Mouse (Mus musculus) forebrain, embryonic 10.5 days (tissue): Measurements from ENCODE around the gene Nup210. TPM values are rescaled to one million over a fixed set of nuclear protein-coding genes. Genes with fewer than 3 reads are reported as not detected.

Experiments used
- DNase-seq: peaks from one replicate; pipeline ENCODE4 v3.0.0-alpha.2; 2017; ENCODE audit warnings: low spot score; ENCODE audit errors: extremely low spot score
- H3K27ac ChIP-seq: fragments of 300-500 bp; sonication (generic); 2 replicates; pipeline ENCODE4 v1.5.1; 2016; ENCODE audit warnings: mild to moderate bottlenecking
- H3K27me3 ChIP-seq: fragments of 300-500 bp; sonication (generic); 2 replicates; pipeline ENCODE4 v1.6.1; 2016; ENCODE audit warnings: mild to moderate bottlenecking; ENCODE audit not compliant: poor library complexity, severe bottlenecking
- H3K36me3 ChIP-seq: fragments of 300-500 bp; sonication (generic); replicated peaks from 2 replicates; pipeline ENCODE4 v1.6.1; 2016; ENCODE audit warnings: mild to moderate bottlenecking, moderate library complexity
- H3K4me1 ChIP-seq: fragments of 300-500 bp; sonication (generic); 2 replicates; pipeline ENCODE4 v1.6.1; 2016
- H3K4me3 ChIP-seq: fragments of 300-500 bp; sonication (generic); 2 replicates; pipeline ENCODE4 v1.5.1; 2016; ENCODE audit warnings: mild to moderate bottlenecking, moderate library complexity
- H3K9me3 ChIP-seq: fragments of 300-500 bp; sonication (generic); 2 replicates; pipeline ENCODE4 v1.6.1; 2016; ENCODE audit warnings: mild to moderate bottlenecking, moderate library complexity
- WGBS: fragments of 180-500 bp; shearing (Covaris S2); methylation state at CpG from one replicate; pipeline ENCODE4 v1.1.7; 2016; 5-methylcytosine and 5-hydroxymethylcytosine counted together
- polyA plus RNA-seq: library from polyadenylated mRNA; unstranded; fragments of >200 nt; fragmentation: Nextera tagmentation; extraction: Ambion mirVana; gene quantifications from 2 replicates; pipeline ENCODE4 v1.2.1, GENCODE M21; 2016

Nup210 gene
- 38.6 and 41.6 TPM in 2 replicates for polyA plus RNA-seq

- peaks cover 27% of the 10 kb centered on the region for H3K27me3 ChIP-seq
- peak within 1 kb of the TSS; percentile 96 for H3K27ac ChIP-seq
- under 1% methylated on average over 93 of the region's 93 CpGs for WGBS
- H3K9me3 ChIP-seq: peaks cover 5% of the 10 kb centered on the region; the same call in 1 of the 2 replicates
- peaks cover 6% of the 10 kb centered on the region for H3K36me3 ChIP-seq
- peak; percentile 89 for DNase-seq
- peaks cover 38% of the 10 kb centered on the region for H3K4me1 ChIP-seq
- H3K4me3 ChIP-seq: peak within 1 kb of the TSS; percentile 84
Measured at GRCm38 (mm10) chr6:91116244-91117145, at the start of gene Nup210. Gene Nup210 (minus strand): TSS chr6:91116829.

- Histone ChIP-seq H3K4me1 (peaks cover 15% of the 10 kb centered on the region), H3K27ac (0 out of 2 replicates have a peak overlapping the region, but pooled peaks have one; percentile 20), H3K36me3 (peaks cover 7% of the 10 kb centered on the region), H3K4me3 (no peak overlapping the region), H3K9me3 (no peaks in the 10 kb centered on the region), H3K27me3 (no peaks in the 10 kb centered on the region)
- WGBS: 42% methylated on average over 3 of the region's 3 CpGs
- DNase-seq: peak; percentile 72
Measured at GRCm38 (mm10) chr6:91165210-91165609, 48.6 kb upstream of the Nup210 start.

DNA sequence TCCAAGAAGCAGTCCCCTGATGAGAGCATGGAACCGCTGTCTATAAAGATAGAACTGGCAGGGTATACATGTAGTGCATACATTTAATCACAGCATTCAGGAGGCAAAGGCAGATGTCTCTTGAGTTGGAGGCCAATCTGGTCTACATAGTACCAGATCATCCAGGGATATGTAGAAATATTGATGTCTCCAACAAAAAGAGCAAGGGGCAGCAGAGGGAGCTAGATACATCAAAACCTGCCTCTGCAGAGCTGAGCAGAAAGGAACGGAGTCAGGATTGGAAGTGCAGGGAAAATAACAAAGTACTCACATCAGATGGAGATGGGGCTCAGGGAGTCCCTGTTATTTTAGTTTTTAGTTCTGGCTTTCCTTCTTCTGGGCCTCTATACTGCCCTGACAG, 48.0 kb upstream of the Nup210 start:
- Histone ChIP-seq H3K27ac (no peak overlapping the region), H3K4me3 (no peak overlapping the region), H3K27me3 (no peaks in the 10 kb centered on the region), H3K36me3 (peaks cover 7% of the 10 kb centered on the region), H3K9me3 (no peaks in the 10 kb centered on the region), H3K4me1 (peaks cover 19% of the 10 kb centered on the region)
- DNase-seq: no peak
- WGBS: 82% methylated on average over 2 of the region's 2 CpGs

DNA sequence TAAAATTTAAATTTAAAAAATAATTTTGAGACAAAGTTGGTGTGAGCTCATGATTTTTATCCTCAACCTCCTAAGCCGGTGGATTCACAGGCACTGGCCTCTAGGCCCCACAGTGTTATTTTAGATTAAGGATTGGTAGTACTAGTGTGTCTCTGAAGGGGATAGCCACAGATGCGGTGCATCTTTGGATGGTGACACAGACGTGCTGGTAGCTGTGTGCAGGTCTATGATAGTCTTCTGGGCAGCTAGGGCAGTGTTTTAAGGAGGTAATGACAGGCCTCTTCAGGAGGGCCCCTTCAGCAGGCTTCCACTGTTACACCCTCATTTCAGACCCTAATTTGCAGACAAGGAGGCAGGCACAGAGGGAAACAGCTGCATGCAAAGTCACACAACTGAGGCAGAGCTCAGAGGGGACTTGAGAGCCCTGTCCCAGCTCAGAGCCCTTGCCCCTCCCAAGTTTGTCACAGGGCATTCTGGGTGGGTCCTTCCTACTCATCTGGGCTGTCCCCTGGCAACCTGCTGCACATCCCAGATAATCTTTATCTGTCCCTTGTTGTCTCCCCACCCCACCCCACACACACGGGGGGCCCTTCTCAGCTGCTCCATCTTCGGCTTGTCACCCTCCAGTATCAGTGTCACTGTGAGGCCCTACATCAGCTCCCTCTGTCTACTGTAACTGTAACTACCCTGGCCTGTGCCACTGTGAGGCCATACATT, 46.7 kb upstream of the Nup210 start:
- Histone ChIP-seq H3K36me3 (peaks cover 8% of the 10 kb centered on the region), H3K27me3 (no peaks in the 10 kb centered on the region), H3K4me3 (no peak overlapping the region), H3K9me3 (no peaks in the 10 kb centered on the region), H3K27ac (peak overlapping the region; percentile 57; the same call in 1 of the 2 replicates), H3K4me1 (peaks cover 29% of the 10 kb centered on the region)
- WGBS: 85% methylated on average over 5 of the region's 5 CpGs
- DNase-seq: no peak

DNA sequence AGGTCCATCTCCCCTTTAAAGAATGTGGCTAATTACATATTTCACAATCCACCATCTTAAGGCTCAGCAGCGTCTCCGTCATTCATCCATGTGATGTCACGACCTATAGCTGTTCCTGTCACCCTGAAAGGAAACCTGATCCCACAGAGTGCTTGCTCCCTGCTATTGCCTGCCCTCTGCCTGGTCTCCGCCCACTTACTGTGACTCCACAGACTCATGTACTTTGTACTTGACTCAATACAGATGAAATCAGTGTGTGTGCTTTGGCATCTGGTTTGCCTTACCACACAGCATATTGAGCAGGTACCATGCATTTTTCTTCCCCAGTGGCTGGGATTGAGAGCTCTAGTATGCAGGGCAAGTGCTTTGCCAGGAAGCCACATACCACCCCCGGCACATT, 45.7 kb upstream of the Nup210 start:
- Histone ChIP-seq H3K4me1 (peaks cover 39% of the 10 kb centered on the region), H3K9me3 (no peaks in the 10 kb centered on the region), H3K36me3 (peaks cover 8% of the 10 kb centered on the region), H3K4me3 (no peak overlapping the region), H3K27ac (no peak overlapping the region), H3K27me3 (no peaks in the 10 kb centered on the region)
- WGBS: 76% methylated on average over 5 of the region's 5 CpGs
- DNase-seq: no peak

GRCm38 (mm10) chr6:91161506-91162235, 45.0 kb upstream of the Nup210 start:
- Histone ChIP-seq H3K9me3 (no peaks in the 10 kb centered on the region), H3K27me3 (no peaks in the 10 kb centered on the region), H3K4me3 (no peak overlapping the region), H3K36me3 (peaks cover 8% of the 10 kb centered on the region), H3K27ac (peak overlapping the region; percentile 8; the same call in 1 of the 2 replicates), H3K4me1 (peaks cover 45% of the 10 kb centered on the region)
- no peak for DNase-seq
- 77% methylated on average over 6 of the region's 6 CpGs for WGBS

- H3K4me3 ChIP-seq: no peak overlapping the region
- 81% methylated on average over 2 of the region's 2 CpGs for WGBS
- peaks cover 8% of the 10 kb centered on the region for H3K36me3 ChIP-seq
- H3K9me3 ChIP-seq: no peaks in the 10 kb centered on the region
- H3K27me3 ChIP-seq: no peaks in the 10 kb centered on the region
- no peak for DNase-seq
- peaks cover 52% of the 10 kb centered on the region for H3K4me1 ChIP-seq
- no peak overlapping the region for H3K27ac ChIP-seq
Measured at GRCm38 (mm10) chr6:91160976-91161375, 44.3 kb upstream of the Nup210 start.

DNA sequence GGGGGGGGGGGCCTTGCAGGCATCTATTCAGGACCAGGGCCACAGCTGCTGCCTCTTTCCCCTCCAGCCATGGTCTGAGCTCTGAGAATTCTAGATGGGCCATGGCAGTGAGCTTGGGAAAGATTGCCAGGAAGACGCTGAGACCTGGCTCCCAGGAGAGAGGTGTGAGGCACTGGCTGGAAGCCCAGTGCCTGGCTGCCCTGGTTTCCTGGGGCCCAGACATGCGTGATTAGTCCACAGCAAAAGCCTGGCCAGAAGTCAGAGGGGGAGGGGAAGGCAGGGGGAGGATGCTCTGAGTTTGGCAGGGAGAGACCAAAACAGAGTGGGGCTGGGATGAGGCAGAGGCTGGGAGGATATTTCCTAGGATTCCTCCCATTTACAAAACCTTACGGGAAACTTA, 43.8 kb upstream of the Nup210 start:
- H3K27ac ChIP-seq: peak overlapping the region; percentile 12; the same call in 1 of the 2 replicates
- H3K4me1 ChIP-seq: peaks cover 53% of the 10 kb centered on the region
- H3K4me3 ChIP-seq: no peak overlapping the region
- H3K9me3 ChIP-seq: no peaks in the 10 kb centered on the region
- H3K27me3 ChIP-seq: peaks cover under 1% of the 10 kb centered on the region; the same call in 1 of the 2 replicates
- 57% methylated on average over 3 of the region's 3 CpGs for WGBS
- DNase-seq: no peak
- H3K36me3 ChIP-seq: peaks cover 8% of the 10 kb centered on the region

GRCm38 (mm10) chr6:91159047-91159446, 42.4 kb upstream of the Nup210 start:
- H3K4me3 ChIP-seq: peak overlapping the region; percentile 5; the same call in 1 of the 2 replicates
- peaks cover 8% of the 10 kb centered on the region for H3K36me3 ChIP-seq
- peak overlapping the region; percentile 72 for H3K27ac ChIP-seq
- H3K9me3 ChIP-seq: no peaks in the 10 kb centered on the region
- DNase-seq: no peak
- peaks cover 8% of the 10 kb centered on the region for H3K27me3 ChIP-seq
- H3K4me1 ChIP-seq: peaks cover 49% of the 10 kb centered on the region
- WGBS: 84% methylated on average over 9 of the region's 9 CpGs

- Histone ChIP-seq H3K27me3 (peaks cover 12% of the 10 kb centered on the region), H3K4me1 (peaks cover 64% of the 10 kb centered on the region), H3K4me3 (peak overlapping the region; percentile 69), H3K27ac (peak overlapping the region; percentile 91), H3K36me3 (peaks cover 8% of the 10 kb centered on the region), H3K9me3 (no peaks in the 10 kb centered on the region)
- DNase-seq: no peak
- WGBS: 51% methylated on average over 6 of the region's 6 CpGs
Measured at GRCm38 (mm10) chr6:91157237-91157570, 40.6 kb upstream of the Nup210 start.

- H3K27ac ChIP-seq: peak within 1 kb of the TSS; percentile 91
- peaks cover 17% of the 10 kb centered on the region for H3K27me3 ChIP-seq
- H3K4me1 ChIP-seq: peaks cover 64% of the 10 kb centered on the region
- no peaks in the 10 kb centered on the region for H3K9me3 ChIP-seq
- peak within 1 kb of the TSS; percentile 69 for H3K4me3 ChIP-seq
- WGBS: under 1% methylated on average over 41 of the region's 42 CpGs
- peak; percentile 90 for DNase-seq
- peaks cover 8% of the 10 kb centered on the region for H3K36me3 ChIP-seq
Measured at GRCm38 (mm10) chr6:91156554-91157236, 40.1 kb upstream of the Nup210 start, which contains the start of gene Hdac11. Gene Hdac11 (plus strand): TSS chr6:91156665.

DNA sequence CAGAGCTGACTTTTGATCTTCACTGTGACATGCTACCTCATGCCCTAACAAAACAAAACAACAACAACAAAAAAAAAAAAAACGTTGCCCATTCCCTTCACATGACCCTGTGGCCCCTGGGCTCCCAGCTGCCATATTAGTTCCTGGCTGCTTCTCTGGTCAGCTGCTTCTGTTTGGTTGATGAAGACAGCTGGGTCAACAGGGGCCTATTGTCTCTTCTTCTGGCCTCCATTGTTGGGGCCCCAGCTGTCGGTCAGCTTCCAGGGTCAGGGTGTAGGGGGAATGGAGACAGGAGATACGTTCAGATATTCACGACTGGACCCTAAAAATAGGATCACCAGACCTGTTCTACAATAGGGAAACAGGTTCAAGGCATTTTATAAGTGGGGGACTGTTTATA, 39.4 kb upstream of the Nup210 start:
- no peaks in the 10 kb centered on the region for H3K9me3 ChIP-seq
- H3K27me3 ChIP-seq: peaks cover 17% of the 10 kb centered on the region
- no peak for DNase-seq
- peaks cover 64% of the 10 kb centered on the region for H3K4me1 ChIP-seq
- peaks cover 8% of the 10 kb centered on the region for H3K36me3 ChIP-seq
- H3K4me3 ChIP-seq: peak overlapping the region; percentile 69
- 22% methylated on average over 4 of the region's 4 CpGs for WGBS
- peak overlapping the region; percentile 91 for H3K27ac ChIP-seq
